Mouse (Mus musculus) MEL (cell line): ENCODE data around the gene Wipf1.

Experiments used
- CTCF ChIP-seq, 3 experiments: IDR thresholded peaks in 2 of 3; conservative IDR thresholded peaks in 1 of 3; 2 replicates each; pipeline ENCODE4 v1.5.1; 2011 to 2012; ENCODE audit warnings: low read length in 3 of 3, low read depth in 2 of 3, mild to moderate bottlenecking in 2 of 3, improper control_type of control experiment in 1 of 3, inconsistent platforms in 1 of 3, mixed read lengths in 1 of 3, moderate library complexity in 1 of 3; ENCODE audit not compliant: control insufficient read depth in 1 of 3, insufficient read depth in 1 of 3, poor library complexity in 1 of 3, severe bottlenecking in 1 of 3
- POLR2AphosphoS5 ChIP-seq: IDR thresholded peaks from 2 replicates; pipeline ENCODE4 v1.6.1; 2012; ENCODE audit warnings: low read depth, borderline replicate concordance, mild to moderate bottlenecking, inconsistent platforms, low read length, moderate library complexity, mixed read lengths
- SIN3A ChIP-seq: IDR thresholded peaks from 2 replicates; pipeline ENCODE4 v1.6.1; 2012; ENCODE audit warnings: low read length, improper control_type of control experiment, inconsistent platforms
- ZC3H11A ChIP-seq: IDR thresholded peaks from 2 replicates; pipeline ENCODE4 v1.6.1; 2012; ENCODE audit warnings: low read depth, mild to moderate bottlenecking, inconsistent platforms, low read length, improper control_type of control experiment

GRCm38 (mm10) chr2:73379656-73380055 lies 149.9 kb downstream of the Wipf1 start:
- TF ChIP-seq SIN3A (no peak), CTCF (IDR thresholded peaks at IDR 0.05 in 2 of 3, conservative IDR thresholded peaks at IDR 0.05 in 1 of 3; ENCODE audit: control insufficient read depth in 1 of 3, insufficient read depth in 1 of 3, low read depth in 2 of 3, low read length in 3 of 3, poor library complexity in 1 of 3, severe bottlenecking in 1 of 3) (no peak), ZC3H11A (no peak), POLR2AphosphoS5 (no peak)
